Mouse (Mus musculus) embryonic facial prominence, embryonic 11.5 days (tissue): ENCODE results near the gene Inpp4a. TPM values are rescaled to one million over a fixed set of nuclear protein-coding genes. Genes with fewer than 3 reads are reported as not detected.

Experiments
- ATAC-seq: fragments of 200-750 bp; cut with Nextera tagmentation; replicated peaks from 2 replicates; pipeline ENCODE4 v1.8.0; 2017; ENCODE audit warnings: low read depth; ENCODE audit not compliant: insufficient number of reproducible peaks, low FRiP score, low TSS enrichment
- DNase-seq: peaks from one replicate; pipeline ENCODE4 v3.0.0-alpha.2; 2015; ENCODE audit warnings: low spot score
- H3K27ac ChIP-seq: fragments of 300-500 bp; sonication (generic); replicated peaks from 2 replicates; pipeline ENCODE4 v1.5.1; 2014; ENCODE audit warnings: mild to moderate bottlenecking, low read depth, low read length, control low read depth
- H3K27me3 ChIP-seq: fragments of 300-500 bp; sonication (generic); 2 replicates; pipeline ENCODE4 v1.6.1; 2014; ENCODE audit warnings: mild to moderate bottlenecking, low read length, moderate library complexity, mixed read lengths; ENCODE audit not compliant: control insufficient read depth, insufficient read depth
- H3K36me3 ChIP-seq: fragments of 300-500 bp; sonication (generic); replicated peaks from 2 replicates; pipeline ENCODE4 v1.6.1; 2014; ENCODE audit warnings: low read depth, mild to moderate bottlenecking, low read length, moderate library complexity, mixed read lengths; ENCODE audit not compliant: control insufficient read depth, insufficient read depth
- H3K4me1 ChIP-seq: fragments of 300-500 bp; sonication (generic); 2 replicates; pipeline ENCODE4 v1.6.1; 2014; ENCODE audit warnings: low read length, mixed read lengths; ENCODE audit not compliant: control insufficient read depth, insufficient read depth
- H3K4me2 ChIP-seq: fragments of 300-500 bp; sonication (generic); 2 replicates; pipeline ENCODE4 v1.6.1; 2014; ENCODE audit warnings: low read depth, mild to moderate bottlenecking, control low read depth, low read length, moderate library complexity
- H3K4me3 ChIP-seq: fragments of 300-500 bp; sonication (generic); 2 replicates; pipeline ENCODE4 v1.5.1; 2014; ENCODE audit warnings: low read depth, low read length, control low read depth
- H3K9ac ChIP-seq: fragments of 300-500 bp; sonication (generic); replicated peaks from 2 replicates; pipeline ENCODE4 v1.6.1; 2014; ENCODE audit warnings: mild to moderate bottlenecking, control low read depth, low read length
- H3K9me3 ChIP-seq: fragments of 300-500 bp; sonication (generic); replicated peaks from 2 replicates; pipeline ENCODE4 v1.6.1; 2016; ENCODE audit warnings: mild to moderate bottlenecking, low read length, inconsistent platforms, mixed read lengths; ENCODE audit not compliant: control insufficient read depth
- WGBS: fragments of 180-500 bp; shearing (Covaris S2); extraction: QIAGEN DNeasy Blood & Tissue Kit; methylation state at CpG from one replicate; pipeline ENCODE4 v1.1.7; 2014; 5-methylcytosine and 5-hydroxymethylcytosine counted together
- polyA plus RNA-seq: library from polyadenylated mRNA; unstranded; fragments of >200 nt; fragmentation: Nextera tagmentation; extraction: Ambion mirVana; gene quantifications from 2 replicates; pipeline ENCODE4 v1.2.1, GENCODE M21; 2014

The Inpp4a gene
- polyA plus RNA-seq, 1 experiment from 2014 or later = 14.3 TPM

GRCm38 (mm10) chr1:37351961-37352360 is 52.3 kb downstream of the Inpp4a start:
- H3K4me2 ChIP-seq = no peak overlapping the region
- 90% methylated on average over 2 of the region's 2 CpGs for WGBS
- H3K27me3 ChIP-seq = no peaks in the 10 kb centered on the region
- H3K27ac ChIP-seq = no peak overlapping the region
- no peak for DNase-seq
- no peaks in the 10 kb centered on the region for H3K4me1 ChIP-seq
- H3K36me3 ChIP-seq = no peaks in the 10 kb centered on the region
- ATAC-seq = no peak
- H3K4me3 ChIP-seq = no peak overlapping the region
- no peaks in the 10 kb centered on the region for H3K9me3 ChIP-seq
- no peak overlapping the region for H3K9ac ChIP-seq

- Histone ChIP-seq H3K4me3 (no peak overlapping the region), H3K36me3 (no peaks in the 10 kb centered on the region), H3K27ac (no peak overlapping the region), H3K9ac (no peak overlapping the region), H3K9me3 (no peaks in the 10 kb centered on the region), H3K27me3 (no peaks in the 10 kb centered on the region), H3K4me2 (no peak overlapping the region), H3K4me1 (no peaks in the 10 kb centered on the region)
- ATAC-seq (no peak), DNase-seq (no peak)
- 78% methylated on average over 4 of the region's 4 CpGs for WGBS
Measured at GRCm38 (mm10) chr1:37353456-37353855, 53.8 kb downstream of the Inpp4a start.

- Histone ChIP-seq H3K27me3 (no peaks in the 10 kb centered on the region), H3K36me3 (no peaks in the 10 kb centered on the region), H3K4me1 (no peaks in the 10 kb centered on the region), H3K4me3 (no peak overlapping the region), H3K9me3 (no peaks in the 10 kb centered on the region), H3K4me2 (no peak overlapping the region), H3K9ac (no peak overlapping the region), H3K27ac (no peak overlapping the region)
- ATAC-seq (no peak), DNase-seq (no peak)
- WGBS = 87% methylated on average over 3 of the region's 3 CpGs
Measured at GRCm38 (mm10) chr1:37355492-37355891, 55.8 kb downstream of the Inpp4a start.

- Histone ChIP-seq H3K36me3 (no peaks in the 10 kb centered on the region), H3K27ac (no peak overlapping the region), H3K4me3 (no peak overlapping the region), H3K9me3 (no peaks in the 10 kb centered on the region), H3K4me2 (no peak overlapping the region), H3K9ac (no peak overlapping the region), H3K4me1 (no peaks in the 10 kb centered on the region), H3K27me3 (no peaks in the 10 kb centered on the region)
- ATAC-seq (no peak), DNase-seq (no peak)
- 91% methylated on average over 3 of the region's 3 CpGs for WGBS
Measured at GRCm38 (mm10) chr1:37356305-37356704, 56.6 kb downstream of the Inpp4a start.

GRCm38 (mm10) chr1:37357173-37357572 is 57.5 kb downstream of the Inpp4a start:
- WGBS = 85% methylated on average over 6 of the region's 6 CpGs

GRCm38 (mm10) chr1:37358621-37359020 is 59.0 kb downstream of the Inpp4a start:
- H3K4me1 ChIP-seq = no peaks in the 10 kb centered on the region
- no peak overlapping the region for H3K4me3 ChIP-seq
- no peak for DNase-seq
- no peak overlapping the region for H3K9ac ChIP-seq
- no peaks in the 10 kb centered on the region for H3K27me3 ChIP-seq
- no peaks in the 10 kb centered on the region for H3K36me3 ChIP-seq
- no peaks in the 10 kb centered on the region for H3K9me3 ChIP-seq
- H3K4me2 ChIP-seq = no peak overlapping the region
- 87% methylated on average over 8 of the region's 8 CpGs for WGBS
- no peak overlapping the region for H3K27ac ChIP-seq
- ATAC-seq = no peak

More at GRCm38 (mm10) chr1:37357173-37357572, 57.5 kb downstream of the Inpp4a start:
- Histone ChIP-seq H3K27me3 (no peaks in the 10 kb centered on the region), H3K36me3 (no peaks in the 10 kb centered on the region), H3K4me2 (no peak overlapping the region), H3K9me3 (no peaks in the 10 kb centered on the region), H3K9ac (no peak overlapping the region), H3K4me1 (no peaks in the 10 kb centered on the region), H3K27ac (no peak overlapping the region), H3K4me3 (no peak overlapping the region)
- no peak for ATAC-seq
- no peak for DNase-seq

GRCm38 (mm10) chr1:37359395-37360092 is 59.9 kb downstream of the Inpp4a start:
- Histone ChIP-seq H3K9me3 (no peaks in the 10 kb centered on the region), H3K36me3 (no peaks in the 10 kb centered on the region), H3K4me1 (no peaks in the 10 kb centered on the region), H3K27ac (no peak overlapping the region), H3K4me3 (no peak overlapping the region), H3K4me2 (no peak overlapping the region), H3K9ac (no peak overlapping the region), H3K27me3 (no peaks in the 10 kb centered on the region)
- WGBS = 84% methylated on average over 6 of the region's 6 CpGs
- DNase-seq (no peak), ATAC-seq (no peak)

GRCm38 (mm10) chr1:37360781-37361180 is 61.1 kb downstream of the Inpp4a start:
- 89% methylated on average over 3 of the region's 3 CpGs for WGBS
- no peaks in the 10 kb centered on the region for H3K4me1 ChIP-seq
- H3K4me3 ChIP-seq = no peak overlapping the region
- no peaks in the 10 kb centered on the region for H3K27me3 ChIP-seq
- ATAC-seq (no peak), DNase-seq (no peak)
- no peaks in the 10 kb centered on the region for H3K36me3 ChIP-seq
- no peaks in the 10 kb centered on the region for H3K9me3 ChIP-seq
- H3K27ac ChIP-seq = no peak overlapping the region
- no peak overlapping the region for H3K9ac ChIP-seq
- no peak overlapping the region for H3K4me2 ChIP-seq
